Mouse (Mus musculus): ENCODE measurements around the gene Rgl2. TPM values are rescaled to one million over a fixed set of nuclear protein-coding genes. Genes with fewer than 3 reads are reported as not detected.

Rgl2 gene
- polyA plus RNA-seq, 1 experiment from 2014 or later, result 10.8 TPM

DNA sequence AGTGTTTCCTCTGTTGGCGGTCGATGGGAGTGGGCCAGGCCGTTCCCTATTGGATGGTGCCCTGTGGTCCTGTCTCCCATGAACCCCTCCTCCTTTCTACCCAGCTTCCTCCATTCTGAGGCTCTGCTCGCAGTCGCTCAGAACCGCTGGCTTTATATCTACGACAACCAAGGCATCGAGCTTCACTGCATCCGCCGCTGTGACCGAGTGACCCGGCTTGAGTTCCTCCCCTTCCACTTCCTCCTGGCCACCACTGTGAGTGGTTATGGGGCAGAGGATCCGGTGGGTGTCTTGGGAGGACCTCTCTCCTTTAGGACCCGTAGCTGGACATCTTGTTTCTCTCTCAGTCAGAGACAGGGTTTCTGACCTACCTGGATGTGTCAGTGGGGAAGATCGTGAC is 14.1 kb downstream of the Rgl2 start:
- Histone ChIP-seq H3K36me3 (ENCODE audit: control insufficient read depth, insufficient read depth) (peaks cover 33% of the 10 kb centered on the region), H3K4me2 (replicated peaks; ENCODE audit: low read depth) (no peak overlapping the region), H3K27me3 (replicated peaks; ENCODE audit: control insufficient read depth, insufficient read depth, low read length) (no peaks in the 10 kb centered on the region), H3K4me1 (replicated peaks; ENCODE audit: control insufficient read depth, insufficient read depth, low read length) (peaks cover 4% of the 10 kb centered on the region; the same call in 1 of the 2 replicates), H3K9ac (ENCODE audit: low read depth, low read length) (no peak overlapping the region), H3K27ac (ENCODE audit: low read depth, low read length) (no peak overlapping the region), H3K4me3 (ENCODE audit: low read depth, low read length) (no peak overlapping the region), H3K9me3 (ENCODE audit: control insufficient read depth) (no peaks in the 10 kb centered on the region)
- WGBS, result 94% methylated on average over 15 of the region's 15 CpGs
- no peak for TF ChIP-seq CTCF (IDR thresholded peaks at IDR 0.05; ENCODE audit: low read depth)
- no peak for ATAC-seq

DNA sequence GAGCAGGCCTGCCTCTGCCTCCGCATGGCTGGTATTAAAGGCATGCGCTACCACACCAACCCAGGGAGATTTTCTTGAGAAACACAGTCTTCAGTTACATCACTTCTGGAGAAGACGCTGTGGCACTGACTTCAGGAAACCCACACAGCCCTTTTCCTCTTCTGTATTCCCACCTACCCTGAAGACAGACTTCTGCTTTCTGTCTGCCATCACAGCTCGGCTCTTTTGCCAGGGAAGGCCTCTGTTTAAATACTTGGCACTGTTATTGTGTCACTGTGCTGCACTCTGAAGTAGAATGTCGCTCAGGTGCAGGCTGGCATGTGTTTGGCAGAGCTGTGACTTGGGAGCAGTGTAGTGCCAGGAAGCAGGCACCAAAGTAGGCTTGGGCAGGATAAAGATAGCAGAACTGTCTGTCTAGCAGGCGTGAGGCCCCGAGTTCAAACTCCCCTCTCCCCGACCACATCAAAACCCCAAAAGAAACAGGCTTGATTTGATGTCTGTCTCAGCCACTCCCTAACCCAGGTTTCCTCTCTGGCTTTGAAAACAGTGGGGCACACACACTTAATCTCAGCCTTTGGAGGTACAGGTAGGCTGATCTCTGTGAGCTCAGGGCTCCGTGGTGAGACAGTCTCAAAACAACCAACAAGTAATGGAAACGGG is 18.2 kb downstream of the Rgl2 start:
- no peak for TF ChIP-seq CTCF (IDR thresholded peaks at IDR 0.05; ENCODE audit: low read depth)

DNA sequence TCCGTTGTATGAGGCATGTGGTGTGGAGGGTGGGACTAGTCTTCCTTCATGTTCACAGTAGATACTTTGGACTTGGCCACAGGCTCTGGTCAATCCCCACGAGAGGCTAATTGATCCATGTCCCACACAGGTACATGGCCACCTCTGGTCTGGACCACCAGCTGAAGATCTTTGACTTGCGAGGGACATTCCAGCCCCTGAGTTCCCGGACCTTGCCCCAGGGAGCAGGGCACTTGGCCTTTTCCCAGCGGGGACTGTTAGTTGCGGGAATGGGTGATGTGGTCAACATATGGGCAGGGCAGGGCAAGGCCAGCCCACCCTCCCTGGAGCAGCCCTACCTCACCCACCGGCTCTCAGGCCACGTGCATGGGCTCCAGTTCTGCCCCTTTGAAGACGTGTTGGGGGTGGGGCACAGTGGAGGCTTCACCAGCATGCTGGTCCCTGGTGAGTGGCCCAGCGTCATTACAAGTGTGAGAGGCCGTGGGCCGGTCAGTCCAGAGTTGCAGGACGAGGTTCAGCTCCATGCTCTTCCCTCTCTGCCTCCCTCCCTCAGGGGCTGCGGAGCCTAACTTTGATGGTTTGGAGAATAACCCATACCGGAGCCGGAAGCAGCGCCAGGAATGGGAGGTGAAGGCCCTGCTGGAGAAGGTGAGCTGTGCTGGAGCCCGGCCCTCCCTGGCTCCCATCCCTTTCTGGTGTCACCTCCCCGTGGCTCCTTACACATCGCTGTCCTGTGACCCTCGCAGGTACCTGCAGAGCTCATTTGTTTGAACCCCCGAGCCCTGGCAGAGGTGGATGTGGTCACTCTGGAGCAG is 19.0 kb downstream of the Rgl2 start:
- 75% methylated on average over 22 of the region's 22 CpGs for WGBS
- Histone ChIP-seq H3K9ac (ENCODE audit: low read depth, low read length) (no peak overlapping the region), H3K27me3 (replicated peaks; ENCODE audit: control insufficient read depth, insufficient read depth, low read length) (no peaks in the 10 kb centered on the region), H3K36me3 (ENCODE audit: control insufficient read depth, insufficient read depth) (peaks cover 38% of the 10 kb centered on the region), H3K9me3 (ENCODE audit: control insufficient read depth) (no peaks in the 10 kb centered on the region), H3K27ac (ENCODE audit: low read depth, low read length) (no peak overlapping the region), H3K4me3 (ENCODE audit: low read depth, low read length) (no peak overlapping the region), H3K4me2 (replicated peaks; ENCODE audit: low read depth) (peak overlapping the region; percentile 95), H3K4me1 (replicated peaks; ENCODE audit: control insufficient read depth, insufficient read depth, low read length) (no peaks in the 10 kb centered on the region; the same call in 1 of the 2 replicates)
- TF ChIP-seq CTCF (IDR thresholded peaks at IDR 0.05; ENCODE audit: low read depth), result no peak
- no peak for ATAC-seq

More for the DNA sequence above, 18.2 kb downstream of the Rgl2 start:
- Histone ChIP-seq H3K27me3 (replicated peaks; ENCODE audit: control insufficient read depth, insufficient read depth, low read length) (no peaks in the 10 kb centered on the region), H3K9ac (ENCODE audit: low read depth, low read length) (no peak overlapping the region), H3K9me3 (ENCODE audit: control insufficient read depth) (no peaks in the 10 kb centered on the region), H3K4me2 (replicated peaks; ENCODE audit: low read depth) (no peak overlapping the region), H3K4me1 (replicated peaks; ENCODE audit: control insufficient read depth, insufficient read depth, low read length) (no peaks in the 10 kb centered on the region; the same call in 1 of the 2 replicates), H3K36me3 (ENCODE audit: control insufficient read depth, insufficient read depth) (peaks cover 37% of the 10 kb centered on the region), H3K4me3 (ENCODE audit: low read depth, low read length) (no peak overlapping the region), H3K27ac (ENCODE audit: low read depth, low read length) (no peak overlapping the region)
- ATAC-seq, result no peak
- WGBS, result 80% methylated on average over 10 of the region's 10 CpGs

GRCm38 (mm10) chr17:33948905-33949537 is 19.7 kb downstream of the Rgl2 start:
- H3K4me1 ChIP-seq (replicated peaks; ENCODE audit: control insufficient read depth, insufficient read depth, low read length), result no peaks in the 10 kb centered on the region; the same call in 1 of the 2 replicates
- 40% methylated on average over 19 of the region's 19 CpGs for WGBS
- H3K27ac ChIP-seq (ENCODE audit: low read depth, low read length), result peak overlapping the region; percentile 80
- H3K9me3 ChIP-seq (ENCODE audit: control insufficient read depth), result no peaks in the 10 kb centered on the region
- H3K9ac ChIP-seq (ENCODE audit: low read depth, low read length), result no peak overlapping the region
- H3K4me3 ChIP-seq (ENCODE audit: low read depth, low read length), result 0 out of 2 replicates have a peak overlapping the region, but pooled peaks have one; percentile 51
- TF ChIP-seq CTCF (IDR thresholded peaks at IDR 0.05; ENCODE audit: low read depth), result 0 out of 2 replicates have a peak, but pooled peaks have one; percentile 2
- no peaks in the 10 kb centered on the region for H3K27me3 ChIP-seq (replicated peaks; ENCODE audit: control insufficient read depth, insufficient read depth, low read length)
- H3K36me3 ChIP-seq (ENCODE audit: control insufficient read depth, insufficient read depth), result peaks cover 33% of the 10 kb centered on the region
- peak overlapping the region; percentile 95 for H3K4me2 ChIP-seq (replicated peaks; ENCODE audit: low read depth)
- ATAC-seq, result peak; percentile 72

DNA sequence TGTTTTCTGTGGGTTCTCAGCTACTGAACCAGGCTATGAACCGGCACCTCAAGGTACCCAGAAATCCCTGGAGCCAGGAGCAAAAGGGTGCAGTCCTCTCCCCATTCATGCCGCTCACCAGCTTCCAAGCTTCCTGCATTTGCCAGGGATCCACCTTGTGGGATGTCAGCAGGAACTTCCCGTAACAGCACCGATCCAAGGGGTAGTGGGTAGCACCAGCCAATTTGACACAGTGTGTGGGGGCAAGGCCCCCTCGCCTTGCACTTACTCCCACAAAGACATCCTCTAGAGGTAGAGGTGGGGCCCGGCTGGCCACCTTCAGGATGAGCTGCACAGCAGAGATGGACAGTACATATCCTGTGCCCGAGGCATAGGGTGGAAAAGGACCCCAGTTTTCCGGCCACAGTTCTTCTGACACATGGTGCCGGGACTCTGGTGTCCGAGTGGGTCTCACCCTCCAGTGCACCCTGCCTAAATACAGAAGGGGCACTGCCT is 20.8 kb downstream of the Rgl2 start:
- Histone ChIP-seq H3K4me2 (replicated peaks; ENCODE audit: low read depth) (peak overlapping the region; percentile 95), H3K36me3 (ENCODE audit: control insufficient read depth, insufficient read depth) (peaks cover 28% of the 10 kb centered on the region), H3K9ac (ENCODE audit: low read depth, low read length) (peak overlapping the region; percentile 59; the same call in 1 of the 2 replicates), H3K27me3 (replicated peaks; ENCODE audit: control insufficient read depth, insufficient read depth, low read length) (no peaks in the 10 kb centered on the region), H3K27ac (ENCODE audit: low read depth, low read length) (peak overlapping the region; percentile 80), H3K4me3 (ENCODE audit: low read depth, low read length) (peak overlapping the region; percentile 51), H3K4me1 (replicated peaks; ENCODE audit: control insufficient read depth, insufficient read depth, low read length) (peaks cover 4% of the 10 kb centered on the region; the same call in 1 of the 2 replicates), H3K9me3 (ENCODE audit: control insufficient read depth) (no peaks in the 10 kb centered on the region)
- no peak for ATAC-seq
- TF ChIP-seq CTCF (IDR thresholded peaks at IDR 0.05; ENCODE audit: low read depth), result no peak
- 75% methylated on average over 10 of the region's 10 CpGs for WGBS

Data from intestine, postnatal 0 days (tissue).